Mouse (Mus musculus): ENCODE measurements around the gene Inpp5b.

- TF ChIP-seq CTCF (conservative IDR thresholded peaks at IDR 0.05; ENCODE audit: insufficient read depth, insufficient read length, low read depth, low read length) (no peak), POLR2A (IDR thresholded peaks at IDR 0.05; ENCODE audit: low read depth, low read length) (no peak)
These were observed 21.3 kb downstream of the Inpp5b start for GRCm38 (mm10) chr4:124762858-124763452.

Measured in kidney, adult 2 months (tissue).